Mouse (Mus musculus): ENCODE measurements around the gene Plppr2. TPM values are rescaled to one million over a fixed set of nuclear protein-coding genes. Genes with fewer than 3 reads are reported as not detected.

The Plppr2 gene
- total and polyA plus RNA-seq, 2 experiments from 2014 or later = 95.2 to 147 TPM

DNA sequence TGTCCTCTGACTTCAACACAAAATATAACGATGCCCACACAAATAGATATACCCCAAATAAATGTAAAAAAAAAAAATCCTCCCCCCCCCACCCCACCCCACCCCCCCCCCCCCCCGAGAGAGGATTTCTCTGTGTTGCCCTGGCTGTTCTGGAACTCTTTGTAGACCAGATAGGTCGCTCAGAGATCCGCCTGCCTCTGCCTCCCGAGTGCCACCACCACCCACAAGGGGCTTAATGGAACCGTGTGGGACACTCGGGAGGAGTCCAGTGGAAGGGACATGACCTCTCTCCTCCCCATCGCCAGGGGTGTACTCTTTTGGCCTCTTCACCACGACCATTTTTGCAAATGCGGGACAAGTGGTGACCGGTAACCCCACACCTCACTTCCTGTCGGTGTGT lies 6.2 kb downstream of the Plppr2 start:
- Histone ChIP-seq H3K27me3 (ENCODE audit: insufficient read depth, low read length) (no peaks in the 10 kb centered on the region), H3K4me1 (ENCODE audit: insufficient read depth, low read length) (peaks cover 5% of the 10 kb centered on the region; the same call in 1 of the 2 replicates), H3K4me2 (ENCODE audit: low read depth, low read length) (no peak overlapping the region), H3K4me3 (ENCODE audit: low read length) (no peak overlapping the region), H3K36me3 (ENCODE audit: insufficient read depth, low read length) (peaks cover 16% of the 10 kb centered on the region; the same call in 1 of the 2 replicates), H3K27ac (no peak overlapping the region), H3K9me3 (ENCODE audit: low read length) (no peaks in the 10 kb centered on the region), H3K9ac (replicated peaks; ENCODE audit: low read length) (no peak overlapping the region)
- no peak for TF ChIP-seq CTCF (IDR thresholded peaks at IDR 0.05; ENCODE audit: low read depth)
- DNase-seq (ENCODE audit: low spot score) (no peak), ATAC-seq (no peak)
- 81% methylated on average over 11 of the region's 12 CpGs for WGBS

DNA sequence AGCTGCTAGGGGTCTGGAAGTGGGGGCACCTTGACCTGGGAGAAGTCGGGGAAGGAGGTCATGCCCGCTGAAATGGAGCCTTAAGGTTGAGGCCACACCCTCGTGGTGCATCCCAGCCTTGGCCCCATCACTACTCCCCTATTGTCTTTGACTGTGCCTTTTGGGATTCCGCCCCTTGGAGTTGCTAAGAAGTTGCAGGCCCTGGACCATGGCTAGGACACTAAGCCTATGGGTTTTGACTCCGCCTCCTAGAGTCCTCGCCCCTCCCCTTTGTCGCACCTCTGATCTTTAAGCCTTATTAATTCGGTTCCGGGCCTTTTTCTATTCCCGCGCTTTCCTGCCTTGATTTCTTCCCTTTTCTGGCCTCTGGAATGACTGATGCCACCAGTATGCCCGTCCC lies 6.8 kb downstream of the Plppr2 start:
- no peaks in the 10 kb centered on the region for H3K27me3 ChIP-seq (ENCODE audit: insufficient read depth, low read length)
- no peak overlapping the region for H3K4me3 ChIP-seq (ENCODE audit: low read length)
- H3K9me3 ChIP-seq (ENCODE audit: low read length) = no peaks in the 10 kb centered on the region
- WGBS = 59% methylated on average over 12 of the region's 12 CpGs
- peaks cover 21% of the 10 kb centered on the region; the same call in 1 of the 2 replicates for H3K36me3 ChIP-seq (ENCODE audit: insufficient read depth, low read length)
- H3K4me2 ChIP-seq (ENCODE audit: low read depth, low read length) = no peak overlapping the region
- H3K4me1 ChIP-seq (ENCODE audit: insufficient read depth, low read length) = no peaks in the 10 kb centered on the region
- no peak for TF ChIP-seq CTCF (IDR thresholded peaks at IDR 0.05; ENCODE audit: low read depth)
- DNase-seq (ENCODE audit: low spot score) (no peak), ATAC-seq (0 out of 2 replicates have a peak, but pooled peaks have one; percentile 17)
- H3K9ac ChIP-seq (replicated peaks; ENCODE audit: low read length) = no peak overlapping the region
- no peak overlapping the region for H3K27ac ChIP-seq

DNA sequence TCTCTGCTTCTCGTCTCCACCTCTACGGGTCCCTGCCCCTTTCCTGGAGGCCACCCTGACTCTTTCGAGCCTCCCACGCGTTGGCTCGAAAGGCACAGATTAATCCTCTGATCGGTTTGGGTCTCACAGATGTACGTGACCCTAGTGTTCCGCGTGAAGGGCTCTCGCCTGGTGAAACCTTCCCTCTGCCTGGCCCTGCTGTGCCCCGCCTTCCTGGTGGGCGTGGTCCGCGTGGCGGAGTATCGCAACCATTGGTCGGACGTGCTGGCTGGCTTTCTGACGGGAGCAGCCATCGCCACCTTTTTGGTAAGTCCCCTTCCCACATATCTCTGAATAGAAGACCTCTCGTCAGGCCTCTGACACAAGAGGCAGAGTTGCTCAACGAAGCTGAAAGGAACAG lies 7.4 kb downstream of the Plppr2 start:
- H3K4me2 ChIP-seq (ENCODE audit: low read depth, low read length) = no peak overlapping the region
- DNase-seq (ENCODE audit: low spot score) = no peak
- no peaks in the 10 kb centered on the region for H3K4me1 ChIP-seq (ENCODE audit: insufficient read depth, low read length)
- no peak for ATAC-seq
- peaks cover 21% of the 10 kb centered on the region; the same call in 1 of the 2 replicates for H3K36me3 ChIP-seq (ENCODE audit: insufficient read depth, low read length)
- WGBS = 30% methylated on average over 23 of the region's 23 CpGs
- no peaks in the 10 kb centered on the region for H3K9me3 ChIP-seq (ENCODE audit: low read length)
- H3K27ac ChIP-seq = no peak overlapping the region
- no peak overlapping the region for H3K9ac ChIP-seq (replicated peaks; ENCODE audit: low read length)
- H3K4me3 ChIP-seq (ENCODE audit: low read length) = no peak overlapping the region
- no peaks in the 10 kb centered on the region for H3K27me3 ChIP-seq (ENCODE audit: insufficient read depth, low read length)
- no peak for TF ChIP-seq CTCF (IDR thresholded peaks at IDR 0.05; ENCODE audit: low read depth)

- DNase-seq (ENCODE audit: low spot score) = no peak
- ATAC-seq = no peak
- no peak overlapping the region for H3K27ac ChIP-seq
- no peak for TF ChIP-seq CTCF (IDR thresholded peaks at IDR 0.05; ENCODE audit: low read depth)
- H3K27me3 ChIP-seq (ENCODE audit: insufficient read depth, low read length) = no peaks in the 10 kb centered on the region
- H3K4me3 ChIP-seq (ENCODE audit: low read length) = no peak overlapping the region
- 11% methylated on average over 28 of the region's 28 CpGs for WGBS
- peaks cover 12% of the 10 kb centered on the region; the same call in 1 of the 2 replicates for H3K36me3 ChIP-seq (ENCODE audit: insufficient read depth, low read length)
- no peak overlapping the region for H3K4me2 ChIP-seq (ENCODE audit: low read depth, low read length)
- no peak overlapping the region for H3K9ac ChIP-seq (replicated peaks; ENCODE audit: low read length)
- H3K9me3 ChIP-seq (ENCODE audit: low read length) = no peaks in the 10 kb centered on the region
- H3K4me1 ChIP-seq (ENCODE audit: insufficient read depth, low read length) = no peaks in the 10 kb centered on the region
Measured at GRCm38 (mm10) chr9:21947540-21948130, 10.8 kb downstream of the Plppr2 start.

DNA sequence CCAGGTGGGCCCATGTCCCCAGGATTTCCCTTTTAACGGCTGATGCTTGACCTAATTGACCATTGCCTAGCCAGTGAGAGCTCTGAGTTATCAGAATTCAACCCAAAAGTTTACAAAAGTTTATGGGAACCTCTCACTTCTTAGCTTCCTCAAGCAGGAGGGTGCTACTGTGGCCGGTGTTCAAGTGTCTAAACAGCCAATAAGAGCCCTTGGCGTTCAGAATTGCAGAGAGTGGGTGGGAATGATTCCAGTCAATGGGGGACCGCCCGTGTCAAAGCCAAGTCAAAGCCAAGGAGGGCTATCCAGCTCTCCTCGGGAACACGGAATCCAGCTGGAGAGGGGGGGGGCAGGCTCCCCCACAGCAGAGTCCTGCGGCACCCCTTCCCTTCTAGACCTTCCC lies 11.3 kb downstream of the Plppr2 start:
- no peak for TF ChIP-seq CTCF (IDR thresholded peaks at IDR 0.05; ENCODE audit: low read depth)

DNA sequence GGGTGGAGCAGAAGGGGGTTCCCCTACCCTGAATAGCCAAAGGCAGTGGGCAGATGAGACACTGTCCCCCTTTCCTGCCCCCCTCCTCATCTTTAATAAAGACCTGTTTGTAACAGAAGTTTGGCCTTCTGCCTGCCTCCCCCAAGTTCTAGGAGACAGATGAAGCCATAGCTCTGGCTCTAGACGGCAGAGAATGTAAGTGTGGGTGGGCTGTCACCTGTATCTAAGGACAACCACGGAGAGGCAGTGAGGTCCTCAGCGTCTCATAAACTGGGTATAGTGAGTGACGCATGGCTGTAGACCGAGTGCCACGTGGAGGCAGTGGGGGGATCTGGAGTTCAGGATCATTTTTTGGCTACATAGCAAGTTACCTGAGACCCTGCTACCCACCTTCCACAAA lies 12.0 kb downstream of the Plppr2 start:
- DNase-seq (ENCODE audit: low spot score) = no peak
- peaks cover 4% of the 10 kb centered on the region; the same call in 1 of the 2 replicates for H3K4me1 ChIP-seq (ENCODE audit: insufficient read depth, low read length)
- WGBS = 56% methylated on average over 6 of the region's 6 CpGs
- no peak for TF ChIP-seq CTCF (IDR thresholded peaks at IDR 0.05; ENCODE audit: low read depth)
- H3K27me3 ChIP-seq (ENCODE audit: insufficient read depth, low read length) = no peaks in the 10 kb centered on the region
- no peak overlapping the region for H3K27ac ChIP-seq
- H3K9ac ChIP-seq (replicated peaks; ENCODE audit: low read length) = no peak overlapping the region
- H3K36me3 ChIP-seq (ENCODE audit: insufficient read depth, low read length) = peaks cover 12% of the 10 kb centered on the region; the same call in 1 of the 2 replicates
- no peak overlapping the region for H3K4me3 ChIP-seq (ENCODE audit: low read length)
- H3K9me3 ChIP-seq (ENCODE audit: low read length) = no peaks in the 10 kb centered on the region
- H3K4me2 ChIP-seq (ENCODE audit: low read depth, low read length) = no peak overlapping the region
- ATAC-seq = no peak

More for the DNA sequence above, 11.3 kb downstream of the Plppr2 start:
- Histone ChIP-seq H3K9ac (replicated peaks; ENCODE audit: low read length) (no peak overlapping the region), H3K4me1 (ENCODE audit: insufficient read depth, low read length) (peaks cover under 1% of the 10 kb centered on the region; the same call in 1 of the 2 replicates), H3K27me3 (ENCODE audit: insufficient read depth, low read length) (no peaks in the 10 kb centered on the region), H3K4me3 (ENCODE audit: low read length) (no peak overlapping the region), H3K27ac (no peak overlapping the region), H3K4me2 (ENCODE audit: low read depth, low read length) (no peak overlapping the region), H3K36me3 (ENCODE audit: insufficient read depth, low read length) (peaks cover 12% of the 10 kb centered on the region; the same call in 1 of the 2 replicates), H3K9me3 (ENCODE audit: low read length) (no peaks in the 10 kb centered on the region)
- no peak for ATAC-seq
- WGBS = 61% methylated on average over 8 of the region's 8 CpGs
- DNase-seq (ENCODE audit: low spot score) = no peak

DNA sequence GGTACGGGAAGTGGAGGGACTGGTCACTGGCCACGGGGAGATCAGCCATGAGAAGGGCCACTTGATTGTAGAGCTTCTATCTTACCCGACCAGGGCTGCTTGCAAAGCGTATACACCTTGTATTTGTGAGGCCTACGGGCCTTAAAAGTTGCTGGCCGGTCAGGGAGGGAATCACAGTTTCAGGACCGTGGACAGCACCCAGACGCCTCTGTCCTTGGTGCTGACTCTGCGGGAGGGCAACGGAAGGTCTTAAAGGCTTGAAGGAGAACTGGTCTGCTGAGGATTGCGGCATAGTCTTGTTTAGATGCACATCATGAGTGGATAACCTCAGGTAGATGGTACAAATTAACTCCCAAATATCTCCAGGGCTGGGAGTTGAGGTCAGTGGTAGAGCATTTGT lies 13.5 kb downstream of the Plppr2 start:
- Histone ChIP-seq H3K36me3 (ENCODE audit: insufficient read depth, low read length) (peaks cover 12% of the 10 kb centered on the region; the same call in 1 of the 2 replicates), H3K27me3 (ENCODE audit: insufficient read depth, low read length) (no peaks in the 10 kb centered on the region), H3K4me1 (ENCODE audit: insufficient read depth, low read length) (peaks cover 4% of the 10 kb centered on the region; the same call in 1 of the 2 replicates), H3K4me3 (ENCODE audit: low read length) (no peak overlapping the region), H3K27ac (no peak overlapping the region), H3K9ac (replicated peaks; ENCODE audit: low read length) (no peak overlapping the region), H3K9me3 (ENCODE audit: low read length) (no peaks in the 10 kb centered on the region), H3K4me2 (ENCODE audit: low read depth, low read length) (no peak overlapping the region)
- no peak for TF ChIP-seq CTCF (IDR thresholded peaks at IDR 0.05; ENCODE audit: low read depth)
- no peak for ATAC-seq
- DNase-seq (ENCODE audit: low spot score) = peak; percentile 42
- WGBS = 25% methylated on average over 11 of the region's 11 CpGs

All from hindbrain, postnatal 0 days (tissue).